Mouse (Mus musculus) heart, embryonic 13.5 days (tissue): ENCODE results near the gene 2310009B15Rik. TPM values are rescaled to one million over a fixed set of nuclear protein-coding genes. Genes with fewer than 3 reads are reported as not detected.
A peak's percentile ranks its signal among the peaks of the same experiment; 100 is the strongest.
"Not testable (repeated sequence)": the region's sequence is repeated elsewhere in the genome, so short reads cannot be mapped to it uniquely, and the experiment has no call there.

Experiments
- ATAC-seq: fragments of 200-750 bp; cut with Nextera tagmentation; 2 replicates; pipeline ENCODE4 v1.8.0; 2017; ENCODE audit warnings: moderate TSS enrichment; ENCODE audit not compliant: insufficient number of reproducible peaks, low FRiP score, low TSS enrichment; ENCODE audit errors: extremely low read depth
- H3K27ac ChIP-seq: fragments of 300-500 bp; sonication (generic); replicated peaks from 2 replicates; pipeline ENCODE4 v1.5.1; 2015; ENCODE audit warnings: moderate library complexity, mild to moderate bottlenecking, inconsistent platforms
- H3K27me3 ChIP-seq: fragments of 300-500 bp; sonication (generic); replicated peaks from 2 replicates; pipeline ENCODE4 v1.6.1; 2015; ENCODE audit warnings: mild to moderate bottlenecking, inconsistent platforms
- H3K36me3 ChIP-seq: fragments of 300-500 bp; sonication (generic); 2 replicates; pipeline ENCODE4 v1.6.1; 2015; ENCODE audit warnings: mild to moderate bottlenecking, inconsistent platforms
- H3K4me1 ChIP-seq: fragments of 300-500 bp; sonication (generic); 2 replicates; pipeline ENCODE4 v1.6.1; 2015; ENCODE audit warnings: inconsistent platforms
- H3K4me2 ChIP-seq: fragments of 300-500 bp; sonication (generic); 2 replicates; pipeline ENCODE4 v1.6.1; 2015; ENCODE audit warnings: inconsistent platforms, mild to moderate bottlenecking, moderate library complexity
- H3K4me3 ChIP-seq: fragments of 300-500 bp; sonication (generic); 2 replicates; pipeline ENCODE4 v1.5.1; 2015; ENCODE audit warnings: moderate library complexity, mild to moderate bottlenecking, inconsistent platforms
- H3K9ac ChIP-seq: fragments of 300-500 bp; sonication (generic); 2 replicates; pipeline ENCODE4 v1.6.1; 2015; ENCODE audit warnings: inconsistent platforms, mild to moderate bottlenecking, moderate library complexity
- H3K9me3 ChIP-seq: fragments of 300-500 bp; sonication (generic); 2 replicates; pipeline ENCODE4 v1.6.1; 2016; ENCODE audit warnings: inconsistent platforms
- WGBS: fragments of 180-500 bp; shearing (Covaris S2); methylation state at CpG from one replicate; pipeline ENCODE4 v1.1.7; 2015; ENCODE audit warnings: mixed read lengths; 5-methylcytosine and 5-hydroxymethylcytosine counted together
- polyA plus RNA-seq: library from polyadenylated mRNA; unstranded; fragments of >200 nt; fragmentation: Nextera tagmentation; extraction: Ambion mirVana; gene quantifications from 2 replicates; pipeline ENCODE4 v1.2.1, GENCODE M21; 2015

The 2310009B15Rik gene
- polyA plus RNA-seq, result 25.9 and 27.6 TPM in 2 replicates

- H3K27me3 ChIP-seq, H3K36me3 ChIP-seq, H3K4me1 ChIP-seq, H3K9me3 ChIP-seq: not testable (repeated sequence)
- peak within 1 kb of the TSS; percentile 56 for H3K4me3 ChIP-seq
- peak within 1 kb of the TSS; percentile 79 for H3K9ac ChIP-seq
- peak within 1 kb of the TSS; percentile 82 for H3K27ac ChIP-seq
- peak within 1 kb of the TSS; percentile 49 for H3K4me2 ChIP-seq
- WGBS, result under 1% methylated on average over 36 of the region's 79 CpGs
- peak; percentile 98 for ATAC-seq
Observed at GRCm38 (mm10) chr1:138856101-138856950, at the start of gene 2310009B15Rik. Gene 2310009B15Rik, minus strand, starts transcription at chr1:138856852.

GRCm38 (mm10) chr1:138906256-138906655 lies 49.6 kb upstream of the 2310009B15Rik start:
- H3K4me3 ChIP-seq, result no peak overlapping the region; the same call in 1 of the 2 replicates
- 21% methylated on average over 3 of the region's 3 CpGs for WGBS
- peaks cover 2% of the 10 kb centered on the region; the same call in 1 of the 2 replicates for H3K9me3 ChIP-seq
- peak overlapping the region; percentile 55 for H3K27ac ChIP-seq
- no peak for ATAC-seq
- peak overlapping the region; percentile 12 for H3K4me2 ChIP-seq
- no peaks in the 10 kb centered on the region for H3K27me3 ChIP-seq
- H3K36me3 ChIP-seq, result no peaks in the 10 kb centered on the region
- H3K9ac ChIP-seq, result no peak overlapping the region
- peaks cover 33% of the 10 kb centered on the region for H3K4me1 ChIP-seq

DNA sequence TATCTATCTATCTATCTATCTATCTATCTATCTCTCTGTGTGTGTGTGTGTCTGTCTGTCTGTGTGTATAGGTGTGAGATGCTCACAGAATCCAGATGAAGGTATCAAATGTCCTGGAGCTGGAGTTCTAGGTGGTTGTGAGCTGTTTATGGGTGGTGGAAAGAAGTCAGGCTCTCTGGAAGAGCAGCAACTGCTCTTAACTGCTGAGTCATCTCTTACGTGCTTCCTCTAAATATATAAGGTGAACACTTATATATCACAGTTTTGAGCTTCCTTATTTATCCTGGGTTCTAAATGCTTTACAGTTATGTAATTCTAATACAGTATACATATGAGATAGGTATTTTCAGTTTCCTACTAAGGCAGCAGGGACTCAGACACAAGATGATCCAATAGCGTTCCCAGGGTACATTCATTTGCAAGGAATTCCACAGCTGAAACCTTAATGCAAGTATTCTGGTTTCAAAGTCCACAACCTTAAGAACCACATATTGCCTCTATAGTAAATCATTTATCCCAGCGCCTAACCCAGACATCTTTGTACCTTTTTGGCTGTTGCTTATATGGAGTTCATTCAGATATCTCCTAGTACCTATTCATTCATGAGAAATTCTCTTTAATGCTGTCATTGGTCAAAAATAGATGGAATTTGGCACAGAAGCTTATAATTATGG lies 48.6 kb upstream of the 2310009B15Rik start:
- H3K27ac ChIP-seq, result 0 out of 2 replicates have a peak overlapping the region, but pooled peaks have one; percentile 55
- 87% methylated on average over 3 of the region's 3 CpGs for WGBS
- no peak for ATAC-seq
- no peak overlapping the region for H3K4me2 ChIP-seq
- H3K9ac ChIP-seq, result no peak overlapping the region
- H3K4me3 ChIP-seq, result no peak overlapping the region
- no peaks in the 10 kb centered on the region for H3K27me3 ChIP-seq
- no peaks in the 10 kb centered on the region for H3K36me3 ChIP-seq
- H3K4me1 ChIP-seq, result peaks cover 33% of the 10 kb centered on the region
- peaks cover 4% of the 10 kb centered on the region; the same call in 1 of the 2 replicates for H3K9me3 ChIP-seq

DNA sequence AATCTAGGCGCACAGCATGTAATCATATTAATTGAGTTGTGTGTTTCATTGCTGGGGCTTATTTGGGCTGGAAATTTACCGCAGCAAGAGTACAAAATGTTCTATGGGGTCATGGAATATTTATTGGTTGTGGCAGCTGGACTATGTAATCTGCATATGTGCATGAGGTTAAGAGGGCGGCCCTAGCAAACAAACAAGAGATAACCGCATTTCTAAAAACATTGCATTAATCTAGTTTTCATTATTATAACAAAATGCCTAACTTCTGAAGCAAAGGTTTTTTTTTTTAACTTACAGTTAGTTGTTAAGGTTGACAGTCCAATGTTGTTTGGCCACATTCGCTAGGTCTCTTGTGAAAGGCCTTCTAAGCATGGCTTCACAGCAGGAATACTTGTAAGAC lies 47.2 kb upstream of the 2310009B15Rik start:
- H3K4me3 ChIP-seq, result no peak overlapping the region
- H3K27ac ChIP-seq, result no peak overlapping the region
- peaks cover 4% of the 10 kb centered on the region; the same call in 1 of the 2 replicates for H3K9me3 ChIP-seq
- H3K27me3 ChIP-seq, result no peaks in the 10 kb centered on the region
- H3K4me1 ChIP-seq, result peaks cover 23% of the 10 kb centered on the region
- no peaks in the 10 kb centered on the region for H3K36me3 ChIP-seq
- WGBS, result 89% methylated on average over 5 of the region's 5 CpGs
- ATAC-seq, result no peak
- no peak overlapping the region for H3K9ac ChIP-seq
- no peak overlapping the region for H3K4me2 ChIP-seq

DNA sequence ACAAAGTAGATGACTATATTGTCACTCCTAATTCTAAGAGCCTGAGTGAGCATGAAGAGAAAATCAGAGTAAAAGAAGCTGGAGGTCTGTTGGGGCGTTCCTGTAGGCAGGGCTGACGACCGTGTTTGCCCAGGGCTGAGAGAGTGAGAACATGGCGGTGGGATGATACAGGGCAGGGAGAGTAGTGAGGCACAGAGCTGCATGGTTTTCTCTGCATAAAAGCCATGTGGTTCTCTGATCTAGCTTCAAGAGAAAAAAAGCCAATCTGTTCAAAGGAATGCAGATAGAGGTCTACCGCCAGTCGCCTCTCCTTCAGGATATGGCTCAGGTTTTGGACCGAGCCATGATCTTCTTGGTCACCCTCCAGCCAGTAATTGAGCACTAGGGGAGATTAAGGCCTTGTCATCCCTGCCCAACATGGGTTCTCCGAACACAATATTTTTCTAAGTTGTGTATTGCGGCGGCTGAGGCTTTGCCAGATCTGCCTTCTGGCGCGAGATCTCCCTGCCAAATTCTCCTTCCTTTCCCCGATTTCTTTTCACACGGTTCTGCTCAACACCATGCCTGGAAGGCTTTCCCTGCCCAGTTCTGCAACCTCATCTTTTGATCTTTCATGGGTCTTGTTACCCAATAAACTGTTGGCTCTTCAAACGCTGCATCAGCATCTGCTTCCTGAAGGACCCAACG lies 44.9 kb upstream of the 2310009B15Rik start:
- no peak for ATAC-seq
- peaks cover 13% of the 10 kb centered on the region for H3K4me1 ChIP-seq
- H3K4me2 ChIP-seq, result no peak overlapping the region
- no peaks in the 10 kb centered on the region for H3K36me3 ChIP-seq
- 85% methylated on average over 16 of the region's 16 CpGs for WGBS
- H3K4me3 ChIP-seq, result no peak overlapping the region
- H3K27me3 ChIP-seq, result no peaks in the 10 kb centered on the region
- no peak overlapping the region for H3K27ac ChIP-seq
- H3K9ac ChIP-seq, result no peak overlapping the region
- H3K9me3 ChIP-seq, result peaks cover 4% of the 10 kb centered on the region; the same call in 1 of the 2 replicates

DNA sequence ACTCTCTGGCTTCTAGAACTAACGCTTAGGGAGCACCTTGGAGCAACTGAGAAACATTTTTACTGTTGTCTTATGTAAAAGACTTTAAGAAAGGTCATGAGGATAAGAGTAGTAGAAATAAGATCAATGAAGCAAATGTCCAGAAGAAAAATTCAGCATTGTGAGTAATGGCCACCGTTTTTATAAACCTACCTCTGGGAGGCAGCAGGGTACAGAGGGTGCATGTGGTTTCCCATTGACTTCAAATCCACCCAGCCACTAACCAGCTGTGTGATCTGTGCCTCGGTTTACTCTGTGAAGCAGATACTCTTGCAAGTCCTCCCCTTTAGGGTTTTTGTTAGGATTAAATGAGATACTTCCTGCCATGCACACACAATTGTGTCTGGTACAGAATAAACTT lies 39.4 kb upstream of the 2310009B15Rik start:
- H3K36me3 ChIP-seq, result no peaks in the 10 kb centered on the region
- H3K4me2 ChIP-seq, result no peak overlapping the region
- peaks cover under 1% of the 10 kb centered on the region; the same call in 1 of the 2 replicates for H3K9me3 ChIP-seq
- WGBS, result 69% methylated on average over 3 of the region's 3 CpGs
- no peak overlapping the region for H3K27ac ChIP-seq
- no peaks in the 10 kb centered on the region for H3K4me1 ChIP-seq
- H3K9ac ChIP-seq, result no peak overlapping the region
- H3K27me3 ChIP-seq, result no peaks in the 10 kb centered on the region
- no peak for ATAC-seq
- H3K4me3 ChIP-seq, result no peak overlapping the region

DNA sequence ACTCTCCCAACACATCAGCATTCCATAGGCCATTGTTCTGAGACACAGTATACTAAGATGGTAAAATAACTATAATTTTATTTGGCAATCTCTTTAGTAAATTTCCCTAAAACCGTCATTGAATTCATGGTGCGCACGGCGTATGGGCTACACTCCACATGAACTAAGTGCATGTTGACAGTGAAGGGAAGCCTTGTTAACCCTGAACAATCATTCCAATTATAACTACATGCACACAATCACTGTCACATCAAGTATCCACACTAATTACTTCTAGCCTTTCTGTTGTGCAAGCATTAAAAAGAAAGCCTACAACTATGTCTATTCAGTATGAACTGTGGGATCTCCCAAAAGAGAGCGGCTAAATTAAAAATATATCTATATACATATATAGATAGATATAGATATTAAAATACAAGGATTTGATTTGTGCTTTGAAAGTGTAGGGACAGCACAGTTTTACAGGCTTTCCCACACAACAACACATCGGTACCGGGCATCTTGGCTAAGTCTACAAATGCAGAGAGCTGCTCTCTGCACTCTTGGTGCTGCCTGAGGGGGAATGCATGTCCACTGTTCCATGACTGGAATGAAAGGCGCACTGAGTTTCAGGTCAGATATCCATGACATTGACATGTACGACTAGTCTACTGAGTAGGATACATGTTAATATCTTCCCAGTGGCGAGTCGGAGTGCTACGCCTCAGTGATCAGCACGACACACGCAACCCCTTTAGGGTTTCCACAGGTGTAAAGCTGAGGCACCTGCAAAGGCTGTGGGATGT lies 21.0 kb upstream of the 2310009B15Rik start:
- Histone ChIP-seq H3K4me2 (no peak overlapping the region), H3K36me3 (no peaks in the 10 kb centered on the region), H3K4me3 (no peak overlapping the region), H3K9ac (no peak overlapping the region), H3K27me3 (no peaks in the 10 kb centered on the region), H3K4me1 (no peaks in the 10 kb centered on the region), H3K27ac (no peak overlapping the region), H3K9me3 (no peaks in the 10 kb centered on the region)
- ATAC-seq, result no peak
- WGBS, result 91% methylated on average over 14 of the region's 14 CpGs

DNA sequence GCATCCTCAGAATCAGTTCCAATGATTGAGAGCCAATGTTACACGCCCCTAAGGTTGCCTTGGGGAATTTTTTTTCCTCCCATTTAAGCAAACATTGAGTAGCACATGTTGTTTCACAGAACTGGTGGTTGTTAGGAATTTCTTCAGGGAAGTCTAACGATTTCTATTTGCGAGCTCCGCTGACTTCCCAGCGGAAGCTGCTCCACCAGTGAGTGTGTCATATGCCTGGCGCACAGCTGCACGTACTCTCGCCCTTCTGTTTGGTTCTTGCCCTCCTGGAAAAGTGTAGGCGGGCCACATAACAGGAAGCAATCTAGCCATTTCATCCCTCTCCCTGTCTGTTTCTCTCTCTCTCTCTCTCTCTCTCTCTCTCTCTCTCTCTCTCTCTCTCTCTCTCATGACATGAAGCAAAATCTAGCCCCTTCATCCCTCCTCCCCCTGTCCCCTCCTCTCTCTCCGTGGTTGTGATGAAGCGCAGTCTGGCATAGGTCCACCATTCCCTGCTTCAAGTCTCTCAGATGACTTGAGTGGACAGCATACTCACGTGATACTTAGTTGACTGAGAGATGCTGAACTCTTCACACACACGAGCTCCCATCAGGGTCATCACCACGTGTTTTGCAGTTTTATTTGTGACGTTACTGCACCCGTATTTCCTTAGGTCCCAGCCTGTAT lies 19.9 kb upstream of the 2310009B15Rik start:
- no peak overlapping the region for H3K9ac ChIP-seq
- no peak overlapping the region for H3K4me2 ChIP-seq
- 70% methylated on average over 16 of the region's 16 CpGs for WGBS
- H3K36me3 ChIP-seq, result no peaks in the 10 kb centered on the region
- no peaks in the 10 kb centered on the region for H3K27me3 ChIP-seq
- H3K4me3 ChIP-seq, result no peak overlapping the region
- no peaks in the 10 kb centered on the region for H3K9me3 ChIP-seq
- no peaks in the 10 kb centered on the region for H3K4me1 ChIP-seq
- H3K27ac ChIP-seq, result no peak overlapping the region
- no peak for ATAC-seq

DNA sequence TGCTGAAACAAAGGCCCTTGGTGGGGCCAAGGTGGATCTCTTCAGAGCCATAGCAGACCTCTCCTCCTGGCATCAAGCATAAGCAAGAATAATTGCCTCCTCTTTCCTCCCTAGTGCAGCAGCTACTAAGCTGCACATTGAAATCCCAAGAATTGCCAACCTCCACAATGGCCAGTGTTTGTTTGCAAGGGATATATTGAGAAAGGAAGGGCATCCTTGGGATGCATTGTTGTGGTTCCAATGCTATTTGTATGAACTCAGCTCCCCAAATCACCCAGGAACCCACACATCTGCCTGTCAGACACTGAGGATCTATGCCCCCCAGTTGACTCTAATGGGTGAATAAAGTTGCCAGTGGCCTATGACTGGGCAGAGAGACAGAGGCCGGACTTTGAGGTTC lies 5.8 kb downstream of the 2310009B15Rik start:
- Histone ChIP-seq H3K4me3 (no peak overlapping the region), H3K9me3 (no peaks in the 10 kb centered on the region), H3K9ac (no peak overlapping the region), H3K27me3 (peaks cover 54% of the 10 kb centered on the region), H3K4me1 (peaks cover 28% of the 10 kb centered on the region), H3K27ac (no peak overlapping the region), H3K4me2 (no peak overlapping the region), H3K36me3 (peaks cover 14% of the 10 kb centered on the region)
- 70% methylated on average over 1 of the region's 1 CpGs for WGBS
- no peak for ATAC-seq

DNA sequence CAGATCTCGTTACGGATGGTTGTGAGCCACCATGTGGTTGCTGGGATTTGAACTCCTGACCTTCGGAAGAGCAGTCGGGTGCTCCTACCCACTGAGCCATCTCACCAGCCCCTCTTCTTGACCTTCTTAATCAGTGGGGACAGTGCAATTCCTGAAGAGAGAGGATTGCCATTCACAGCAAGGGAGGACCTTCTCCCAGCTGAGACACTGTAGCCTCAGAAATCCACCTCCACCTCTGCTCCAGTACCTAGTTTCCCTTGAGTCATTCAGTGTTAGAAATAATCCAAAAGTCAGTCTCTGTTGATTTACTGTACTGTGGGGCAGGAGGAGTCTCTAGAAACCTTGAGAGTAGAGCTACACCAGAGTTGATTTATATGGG lies 6.5 kb downstream of the 2310009B15Rik start:
- WGBS, result 18% methylated on average over 2 of the region's 4 CpGs
- Histone ChIP-seq H3K4me3 (no peak overlapping the region), H3K9ac (no peak overlapping the region), H3K4me1 (peaks cover 24% of the 10 kb centered on the region), H3K4me2 (no peak overlapping the region), H3K36me3 (peaks cover 14% of the 10 kb centered on the region), H3K27me3 (peaks cover 61% of the 10 kb centered on the region), H3K9me3 (no peaks in the 10 kb centered on the region), H3K27ac (no peak overlapping the region)
- no peak for ATAC-seq
